Mouse (Mus musculus): Measurements from ENCODE around the gene Faap20. TPM values are rescaled to one million over a fixed set of nuclear protein-coding genes. Genes with fewer than 3 reads are reported as not detected.
A peak's percentile ranks its signal among the peaks of the same experiment; 100 is the strongest.
"Not testable (repeated sequence)": the region's sequence is repeated elsewhere in the genome, so short reads cannot be mapped to it uniquely, and the experiment has no call there.

Gene Faap20
- polyA plus RNA-seq, 1 experiment from 2014 or later = 77.4 TPM

DNA sequence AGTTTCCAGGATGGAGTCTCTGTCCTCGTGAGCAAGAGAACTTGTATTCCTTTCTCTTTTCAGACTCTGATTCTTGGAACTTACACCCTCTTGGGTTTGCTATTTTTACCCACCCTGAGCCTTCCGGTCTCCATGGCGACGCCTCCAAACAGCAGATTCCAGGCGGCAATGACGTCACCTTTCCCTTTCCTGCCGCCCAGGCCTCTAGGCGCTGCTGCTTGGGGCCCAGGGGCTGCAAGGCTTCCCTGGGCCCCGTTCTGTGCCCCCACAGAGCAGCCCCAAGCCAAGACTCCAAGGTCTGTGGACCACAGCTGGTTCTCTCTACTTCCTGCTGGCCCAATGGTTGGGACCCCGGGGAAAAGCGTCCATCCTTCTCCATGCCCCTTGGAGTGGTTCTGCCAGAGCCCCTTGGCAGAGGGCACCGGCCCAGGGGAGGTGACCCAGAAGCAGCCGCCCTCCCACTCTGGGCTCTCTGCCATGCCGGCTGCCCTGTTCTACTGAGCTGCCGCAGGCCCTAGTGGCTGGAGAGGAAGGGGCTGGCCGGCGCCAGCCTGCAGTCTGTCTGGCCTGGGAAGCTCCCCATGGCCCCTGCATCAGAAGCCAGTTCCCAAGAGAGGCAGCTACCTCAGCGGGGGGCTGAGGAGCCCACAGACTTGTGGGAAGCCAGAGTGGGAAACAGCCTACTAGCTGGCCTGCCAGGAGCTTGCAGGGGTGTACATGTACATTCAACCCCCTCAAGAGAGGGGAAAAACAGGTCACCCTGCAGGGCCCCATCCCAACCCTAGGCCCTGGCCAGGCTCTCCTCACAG lies 14.1 kb upstream of the Faap20 start:
- Histone ChIP-seq H3K4me1 (peaks cover 57% of the 10 kb centered on the region), H3K9ac (peak overlapping the region; percentile 49), H3K9me3 (no peaks in the 10 kb centered on the region), H3K27me3 (no peaks in the 10 kb centered on the region), H3K36me3 (no peaks in the 10 kb centered on the region), H3K27ac (peak overlapping the region; percentile 99), H3K4me3 (no peak overlapping the region), H3K4me2 (peak overlapping the region; percentile 46)
- peak; percentile 57; the same call in 1 of the 2 replicates for ATAC-seq (ENCODE audit: insufficient number of reproducible peaks, insufficient read depth, low FRiP score, low TSS enrichment, low read depth)
- 16% methylated on average over 18 of the region's 18 CpGs for WGBS

DNA sequence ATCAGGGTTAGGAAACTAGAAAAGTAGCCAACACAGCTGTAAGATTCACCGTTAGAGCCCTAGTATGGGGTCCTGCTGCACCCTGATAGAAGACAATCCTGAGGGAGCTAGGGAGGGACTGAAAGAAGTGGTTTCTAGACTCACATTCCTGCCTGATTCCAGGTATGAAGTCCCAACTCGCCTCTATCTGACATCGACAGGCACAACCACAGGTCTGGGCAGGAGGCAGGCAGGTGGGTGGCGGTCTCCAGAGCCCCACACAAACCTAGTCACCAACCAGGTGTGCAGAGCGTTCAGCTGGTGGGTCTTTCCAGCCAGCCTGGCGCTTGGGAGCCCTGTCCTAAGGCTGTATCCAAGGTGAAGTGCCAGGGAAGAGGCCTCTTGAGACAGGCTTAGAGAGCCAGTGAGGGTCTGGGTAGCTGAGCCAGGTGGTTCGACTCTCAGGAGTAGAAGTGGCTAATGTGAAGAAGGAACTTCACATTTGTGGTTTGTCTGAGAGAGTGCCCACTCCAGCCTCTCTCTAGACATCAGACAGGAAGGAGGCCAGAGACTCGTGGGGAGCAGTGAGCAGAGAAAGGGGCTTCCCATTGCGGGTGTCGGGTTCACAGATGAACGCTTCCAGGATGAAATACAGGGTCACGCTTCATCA lies 12.7 kb upstream of the Faap20 start:
- peak overlapping the region; percentile 99 for H3K27ac ChIP-seq
- H3K9me3 ChIP-seq = no peaks in the 10 kb centered on the region
- H3K36me3 ChIP-seq = no peaks in the 10 kb centered on the region
- peak overlapping the region; percentile 40; the same call in 1 of the 2 replicates for H3K9ac ChIP-seq
- no peak for ATAC-seq (ENCODE audit: insufficient number of reproducible peaks, insufficient read depth, low FRiP score, low TSS enrichment, low read depth)
- H3K27me3 ChIP-seq = no peaks in the 10 kb centered on the region; the same call in 1 of the 2 replicates
- H3K4me1 ChIP-seq = peaks cover 57% of the 10 kb centered on the region
- H3K4me3 ChIP-seq = no peak overlapping the region
- 67% methylated on average over 12 of the region's 12 CpGs for WGBS
- peak overlapping the region; percentile 46; the same call in 1 of the 2 replicates for H3K4me2 ChIP-seq

DNA sequence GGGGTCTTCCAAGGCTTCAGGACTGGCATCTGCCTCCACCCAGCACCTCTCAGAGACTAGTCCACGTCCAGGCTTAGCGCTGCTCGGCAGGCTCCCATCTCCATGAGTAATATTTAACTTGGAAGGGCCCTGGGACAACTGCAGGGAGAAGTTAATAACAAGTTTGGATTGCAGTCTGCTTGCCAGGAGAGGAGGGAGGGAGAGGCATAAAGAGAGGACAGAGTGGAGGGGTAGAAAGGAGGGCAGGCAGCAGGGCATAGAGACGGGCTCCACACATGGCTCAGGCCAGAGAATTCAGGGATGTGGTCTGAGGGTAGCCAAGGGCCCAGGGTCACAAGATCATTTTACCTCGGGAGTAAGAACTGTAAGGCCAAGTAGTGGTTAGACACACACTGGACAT lies 11.3 kb upstream of the Faap20 start:
- H3K36me3 ChIP-seq = no peaks in the 10 kb centered on the region
- no peak overlapping the region for H3K4me3 ChIP-seq
- no peak overlapping the region for H3K4me2 ChIP-seq
- peak overlapping the region; percentile 56; the same call in 1 of the 2 replicates for H3K27ac ChIP-seq
- no peaks in the 10 kb centered on the region; the same call in 1 of the 2 replicates for H3K27me3 ChIP-seq
- no peaks in the 10 kb centered on the region for H3K9me3 ChIP-seq
- no peak for ATAC-seq (ENCODE audit: insufficient number of reproducible peaks, insufficient read depth, low FRiP score, low TSS enrichment, low read depth)
- WGBS = 64% methylated on average over 5 of the region's 5 CpGs
- no peak overlapping the region for H3K9ac ChIP-seq
- H3K4me1 ChIP-seq = peaks cover 52% of the 10 kb centered on the region

DNA sequence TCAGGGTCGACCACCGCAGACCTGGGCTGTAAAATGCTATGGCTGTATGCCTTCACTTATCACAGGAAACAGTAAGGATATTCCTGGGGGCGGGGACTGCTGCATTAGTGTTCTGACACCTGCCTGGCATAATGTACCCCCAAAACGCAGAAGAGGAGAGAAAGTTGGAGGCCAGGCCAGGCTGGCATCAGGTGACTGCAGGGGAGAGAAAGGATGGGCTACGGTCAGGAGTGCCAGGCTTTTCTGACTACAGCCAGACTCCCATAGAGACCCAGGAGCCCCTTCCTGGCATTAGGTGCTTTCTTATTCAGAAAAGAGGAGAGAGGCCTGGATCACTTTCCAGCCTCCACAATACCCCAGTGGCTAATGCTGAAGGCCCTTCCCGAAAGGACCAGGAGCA lies 10.1 kb upstream of the Faap20 start:
- no peak overlapping the region for H3K4me2 ChIP-seq

DNA sequence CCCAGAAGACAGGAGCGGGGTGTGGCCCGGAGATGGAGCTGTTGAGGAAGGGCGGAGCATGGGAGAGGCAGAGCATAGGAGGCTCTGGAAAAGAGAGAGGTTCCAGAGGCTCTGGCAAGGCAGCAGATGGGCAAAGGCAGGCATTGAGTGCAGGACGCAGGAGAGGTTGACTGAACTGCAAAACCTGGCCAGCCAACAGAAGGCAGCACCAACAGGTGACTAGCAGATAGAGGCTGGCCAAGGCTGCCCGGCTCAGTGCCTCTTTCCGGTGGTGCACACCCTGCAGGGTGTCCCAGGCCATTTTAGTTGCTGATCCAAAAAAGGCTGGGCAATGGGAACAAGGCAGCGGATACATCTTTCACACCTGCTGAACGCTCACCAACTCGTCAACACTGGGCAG lies 7.8 kb upstream of the Faap20 start:
- no peak for ATAC-seq (ENCODE audit: insufficient number of reproducible peaks, insufficient read depth, low FRiP score, low TSS enrichment, low read depth)
- Histone ChIP-seq H3K4me2 (no peak overlapping the region), H3K27me3 (no peaks in the 10 kb centered on the region; the same call in 1 of the 2 replicates), H3K9me3 (no peaks in the 10 kb centered on the region), H3K9ac (no peak overlapping the region), H3K4me1 (peaks cover 31% of the 10 kb centered on the region), H3K36me3 (no peaks in the 10 kb centered on the region), H3K4me3 (no peak overlapping the region), H3K27ac (no peak overlapping the region)
- WGBS = 73% methylated on average over 9 of the region's 9 CpGs

More for the DNA sequence above, 10.1 kb upstream of the Faap20 start:
- WGBS = 62% methylated on average over 6 of the region's 6 CpGs
- no peaks in the 10 kb centered on the region for H3K9me3 ChIP-seq
- H3K27ac ChIP-seq = no peak overlapping the region
- ATAC-seq (ENCODE audit: insufficient number of reproducible peaks, insufficient read depth, low FRiP score, low TSS enrichment, low read depth) = no peak
- peaks cover 39% of the 10 kb centered on the region for H3K4me1 ChIP-seq
- H3K9ac ChIP-seq = no peak overlapping the region
- H3K4me3 ChIP-seq = no peak overlapping the region
- no peaks in the 10 kb centered on the region for H3K36me3 ChIP-seq
- H3K27me3 ChIP-seq = no peaks in the 10 kb centered on the region; the same call in 1 of the 2 replicates

DNA sequence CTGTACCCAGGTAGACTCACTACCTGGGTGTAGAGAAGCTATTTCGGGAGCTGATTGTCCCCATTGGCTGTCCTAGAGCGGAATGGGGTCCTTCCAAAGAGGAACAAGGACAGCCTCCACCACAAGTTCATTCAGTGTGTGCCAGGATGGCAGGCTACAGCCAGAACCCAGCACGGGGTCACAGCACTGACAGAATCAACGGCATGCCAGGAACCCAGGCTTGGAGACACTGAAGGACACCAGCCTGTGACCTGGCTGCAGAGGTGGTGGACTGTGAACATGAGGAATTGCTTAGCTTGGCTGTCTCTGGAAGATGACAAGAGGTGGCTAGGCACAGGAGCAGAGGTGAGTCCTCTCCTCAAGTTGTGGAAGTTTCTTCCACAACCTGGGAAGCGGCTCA lies 7.3 kb upstream of the Faap20 start:
- no peaks in the 10 kb centered on the region; the same call in 1 of the 2 replicates for H3K27me3 ChIP-seq
- H3K9ac ChIP-seq = no peak overlapping the region
- no peaks in the 10 kb centered on the region for H3K36me3 ChIP-seq
- H3K4me1 ChIP-seq = peaks cover 26% of the 10 kb centered on the region
- WGBS = 91% methylated on average over 5 of the region's 5 CpGs
- H3K4me2 ChIP-seq = no peak overlapping the region
- H3K4me3 ChIP-seq = no peak overlapping the region
- no peak for ATAC-seq (ENCODE audit: insufficient number of reproducible peaks, insufficient read depth, low FRiP score, low TSS enrichment, low read depth)
- no peaks in the 10 kb centered on the region for H3K9me3 ChIP-seq
- no peak overlapping the region for H3K27ac ChIP-seq

DNA sequence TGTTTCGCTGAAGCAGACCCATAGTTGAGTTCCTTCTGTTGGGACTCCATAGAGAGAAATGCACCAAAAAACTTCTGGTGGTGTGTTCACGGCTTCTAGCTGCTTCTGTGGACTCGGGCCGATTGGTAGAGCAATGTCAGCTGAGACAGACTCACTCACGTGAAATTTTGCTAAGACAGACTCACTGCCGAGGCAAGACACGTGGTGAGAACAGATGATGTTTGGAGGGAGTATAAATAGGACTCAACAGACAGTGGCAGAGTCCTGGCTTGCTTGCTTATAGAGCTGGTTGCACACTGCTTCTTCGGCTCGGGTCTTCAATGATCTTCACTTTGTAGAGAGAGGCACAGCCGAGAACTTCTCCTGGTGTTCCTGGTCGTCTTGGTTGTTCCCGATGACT lies 6.4 kb upstream of the Faap20 start:
- Histone ChIP-seq H3K27ac (no peak overlapping the region), H3K4me2 (no peak overlapping the region), H3K36me3 (no peaks in the 10 kb centered on the region), H3K9me3 (no peaks in the 10 kb centered on the region), H3K27me3 (no peaks in the 10 kb centered on the region; the same call in 1 of the 2 replicates), H3K4me3 (no peak overlapping the region), H3K4me1 (peaks cover 17% of the 10 kb centered on the region), H3K9ac (no peak overlapping the region)
- no peak for ATAC-seq (ENCODE audit: insufficient number of reproducible peaks, insufficient read depth, low FRiP score, low TSS enrichment, low read depth)
- 89% methylated on average over 12 of the region's 12 CpGs for WGBS

DNA sequence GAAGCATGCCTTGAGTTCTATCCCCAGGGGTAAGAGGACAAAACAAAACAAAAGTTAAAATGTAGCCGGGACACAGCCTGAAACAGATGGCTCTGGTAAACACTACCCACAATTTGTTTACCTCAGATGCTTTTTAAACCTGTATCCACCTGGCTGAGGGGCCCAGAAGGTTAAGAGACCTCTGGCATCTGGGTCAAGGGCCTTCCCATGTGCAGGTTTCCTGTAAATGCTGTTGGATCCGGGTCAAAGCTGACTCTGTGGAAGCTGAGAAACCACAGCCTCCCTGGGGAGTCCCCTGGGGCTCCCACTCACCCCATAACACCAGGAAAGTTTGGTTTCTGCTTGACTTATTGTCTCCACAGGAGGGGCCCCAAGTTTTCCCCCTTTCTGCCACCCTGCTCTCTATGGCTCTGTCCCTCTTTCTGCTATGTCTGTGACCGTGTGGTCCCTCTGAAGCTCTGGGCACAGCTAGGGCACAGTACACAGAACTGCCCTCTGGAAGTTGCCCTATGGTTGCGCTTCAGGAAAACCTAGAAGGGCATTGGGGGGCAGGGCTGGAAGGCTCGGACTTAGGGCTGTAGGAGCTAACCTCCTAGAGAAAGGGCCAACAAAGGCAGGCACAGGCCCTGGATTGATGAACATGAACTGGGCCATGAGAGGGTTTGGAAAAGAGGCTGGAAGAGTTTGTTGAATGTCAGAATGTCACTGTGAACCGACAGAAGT lies 3.7 kb upstream of the Faap20 start:
- Histone ChIP-seq H3K9ac (peak overlapping the region; percentile 12; the same call in 1 of the 2 replicates), H3K27ac (0 out of 2 replicates have a peak overlapping the region, but pooled peaks have one; percentile 11), H3K9me3 (no peaks in the 10 kb centered on the region), H3K4me3 (no peak overlapping the region), H3K4me1 (peaks cover 28% of the 10 kb centered on the region), H3K36me3 (no peaks in the 10 kb centered on the region), H3K4me2 (no peak overlapping the region), H3K27me3 (no peaks in the 10 kb centered on the region; the same call in 1 of the 2 replicates)
- 57% methylated on average over 6 of the region's 6 CpGs for WGBS
- ATAC-seq (ENCODE audit: insufficient number of reproducible peaks, insufficient read depth, low FRiP score, low TSS enrichment, low read depth) = no peak

DNA sequence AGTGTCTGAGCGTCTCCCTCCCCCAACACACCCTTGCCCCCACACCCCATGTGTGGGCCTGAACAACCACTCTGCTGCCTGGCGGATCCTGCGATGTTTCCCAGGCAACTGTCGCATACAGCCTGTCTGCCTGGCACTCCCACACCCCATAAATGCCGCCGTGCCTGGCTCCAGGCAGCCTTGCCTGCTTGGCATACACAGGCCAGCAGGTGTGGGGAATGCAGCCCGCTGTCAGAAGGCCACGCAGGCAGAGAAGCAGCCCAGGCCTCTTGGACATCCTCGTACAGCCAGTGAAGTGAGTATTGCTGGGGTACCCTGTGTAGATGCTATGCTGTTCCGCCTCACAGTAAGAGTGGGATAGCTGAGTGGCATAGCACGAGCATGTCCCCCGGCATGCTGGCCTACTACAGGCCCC lies 2.9 kb upstream of the Faap20 start:
- peaks cover 35% of the 10 kb centered on the region for H3K4me1 ChIP-seq
- no peak for ATAC-seq (ENCODE audit: insufficient number of reproducible peaks, insufficient read depth, low FRiP score, low TSS enrichment, low read depth)
- H3K9me3 ChIP-seq = no peaks in the 10 kb centered on the region
- WGBS = 84% methylated on average over 12 of the region's 12 CpGs
- H3K27me3 ChIP-seq = no peaks in the 10 kb centered on the region; the same call in 1 of the 2 replicates
- H3K4me2 ChIP-seq = no peak overlapping the region
- H3K9ac ChIP-seq = no peak overlapping the region
- no peak overlapping the region for H3K4me3 ChIP-seq
- H3K36me3 ChIP-seq = no peaks in the 10 kb centered on the region
- 0 out of 2 replicates have a peak overlapping the region, but pooled peaks have one; percentile 11 for H3K27ac ChIP-seq

DNA sequence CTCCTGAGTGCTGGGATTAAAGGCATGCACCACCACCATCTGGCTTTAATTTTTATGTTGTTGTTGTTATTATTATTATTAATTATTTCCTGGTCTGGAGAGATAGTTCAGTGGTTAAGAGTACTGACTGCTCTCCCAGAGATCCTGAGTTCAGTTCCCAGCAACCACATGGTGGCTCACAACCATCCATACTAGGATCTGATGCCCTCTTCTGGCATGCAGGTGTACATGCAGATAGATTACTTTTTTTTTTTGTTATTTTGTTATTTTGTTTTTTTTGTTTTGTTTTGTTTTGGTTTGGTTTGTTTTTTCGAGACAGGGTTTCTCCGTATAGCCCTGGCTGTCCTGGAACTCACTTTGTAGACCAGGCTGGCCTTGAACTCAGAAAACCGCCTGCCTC lies 1.5 kb upstream of the Faap20 start:
- not testable (repeated sequence) for H3K9ac ChIP-seq; ATAC-seq (ENCODE audit: insufficient number of reproducible peaks, insufficient read depth, low FRiP score, low TSS enrichment, low read depth); H3K9me3 ChIP-seq; H3K36me3 ChIP-seq; H3K27ac ChIP-seq; H3K27me3 ChIP-seq; H3K4me2 ChIP-seq; H3K4me3 ChIP-seq
- H3K4me1 ChIP-seq = peaks cover 49% of the 10 kb centered on the region
- 92% methylated on average over 3 of the region's 3 CpGs for WGBS

DNA sequence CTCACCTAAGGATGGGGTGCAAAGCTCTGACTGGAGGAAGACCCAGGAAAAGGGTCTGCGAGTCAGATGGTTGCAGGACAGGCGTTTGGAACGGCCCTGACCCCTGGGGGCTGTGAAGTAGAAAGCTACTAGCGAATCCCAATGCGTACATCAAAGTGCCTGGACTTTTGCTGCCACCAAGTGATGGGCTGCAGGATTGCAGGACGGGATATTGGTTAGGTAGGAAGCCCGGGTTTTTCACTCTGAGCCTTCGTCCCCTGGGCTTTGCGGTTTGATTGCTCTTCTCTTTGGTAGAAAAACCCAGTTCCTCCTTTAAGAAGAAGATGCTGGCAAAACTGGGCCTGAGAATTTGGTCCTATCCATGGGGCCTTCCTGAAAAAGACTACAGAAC lies 350 bp upstream of the Faap20 start:
- H3K4me3 ChIP-seq = peak overlapping the region; percentile 59
- 0 out of 2 replicates have a peak, but pooled peaks cover 8% of the 10 kb centered on the region for H3K36me3 ChIP-seq
- peaks cover 51% of the 10 kb centered on the region for H3K4me1 ChIP-seq
- no peaks in the 10 kb centered on the region for H3K27me3 ChIP-seq
- H3K9ac ChIP-seq = peak overlapping the region; percentile 88
- H3K9me3 ChIP-seq = no peaks in the 10 kb centered on the region
- WGBS = under 1% methylated on average over 9 of the region's 9 CpGs
- H3K4me2 ChIP-seq = peak overlapping the region; percentile 92
- peak overlapping the region; percentile 99 for H3K27ac ChIP-seq
- peak; percentile 38; the same call in 1 of the 2 replicates for ATAC-seq (ENCODE audit: insufficient number of reproducible peaks, insufficient read depth, low FRiP score, low TSS enrichment, low read depth)
